Mouse (Mus musculus): ENCODE results near the gene Insm2. TPM values are rescaled to one million over a fixed set of nuclear protein-coding genes. Genes with fewer than 3 reads are reported as not detected.

Insm2 gene
- polyA plus RNA-seq, 1 experiment from 2014 or later: 0.10 TPM

DNA sequence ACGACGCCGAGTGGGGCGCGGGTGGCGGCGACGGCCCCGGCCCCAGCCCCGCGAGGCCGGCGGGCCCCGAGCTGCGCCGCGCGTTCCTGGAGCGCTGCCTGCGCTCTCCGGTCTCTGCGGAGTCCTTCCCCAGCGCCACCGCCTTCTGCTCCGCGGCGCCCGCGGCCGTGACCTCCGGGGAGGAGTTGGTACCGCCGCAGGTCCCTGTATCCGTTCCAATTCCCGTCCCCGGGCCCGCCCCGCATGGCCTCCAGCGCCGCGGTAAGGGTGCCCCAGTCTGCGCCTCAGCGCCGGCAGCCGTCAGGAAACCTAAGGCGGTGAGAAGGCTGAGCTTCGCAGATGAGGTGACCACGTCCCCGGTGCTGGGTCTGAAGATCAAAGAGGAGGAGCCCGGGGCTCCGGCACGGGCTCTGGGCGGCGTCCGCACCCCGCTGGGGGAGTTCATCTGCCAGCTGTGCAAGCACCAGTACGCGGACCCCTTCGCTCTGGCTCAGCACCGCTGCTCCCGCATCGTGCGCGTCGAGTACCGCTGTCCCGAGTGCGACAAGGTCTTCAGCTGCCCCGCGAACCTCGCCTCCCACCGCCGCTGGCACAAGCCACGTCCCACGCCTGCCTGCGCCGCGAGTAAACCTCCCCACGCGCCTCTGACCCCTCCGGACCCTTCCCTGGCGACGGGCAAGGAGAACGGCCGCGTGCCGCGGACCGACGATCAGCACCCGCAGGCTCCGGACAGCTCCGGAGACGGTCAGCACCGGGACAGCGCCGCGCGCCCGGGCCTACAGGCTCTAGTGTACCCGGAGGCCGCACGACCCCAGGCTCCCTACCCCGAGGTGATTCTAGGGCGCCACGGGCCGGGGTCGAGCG, 644 bp downstream of the Insm2 start:
- ATAC-seq: peak; percentile 90
- WGBS: 4% methylated on average over 84 of the region's 109 CpGs
- H3K27me3 ChIP-seq (replicated peaks; ENCODE audit: insufficient read depth, low read length): peaks cover 35% of the 10 kb centered on the region

GRCm38 (mm10) chr12:55600503-55600994, 1.3 kb downstream of the Insm2 start:
- H3K27ac ChIP-seq (ENCODE audit: low read length): no peak overlapping the region
- no peak overlapping the region; the same call in 1 of the 2 replicates for H3K4me3 ChIP-seq (ENCODE audit: low read depth, low read length)
- H3K4me2 ChIP-seq (replicated peaks; ENCODE audit: low read depth, low read length): peak overlapping the region; percentile 52
- TF ChIP-seq CTCF (IDR thresholded peaks at IDR 0.05) (no peak), EP300 (IDR thresholded peaks at IDR 0.05) (no peak)
- H3K4me1 ChIP-seq (ENCODE audit: insufficient read depth, low read depth, low read length): peaks cover 10% of the 10 kb centered on the region
- no peak overlapping the region for H3K9ac ChIP-seq (replicated peaks; ENCODE audit: low read depth)
- no peak for DNase-seq (ENCODE audit: low spot score)
- H3K36me3 ChIP-seq (ENCODE audit: insufficient read depth, low read length): 0 out of 2 replicates have a peak, but pooled peaks cover 5% of the 10 kb centered on the region
- 5% methylated on average over 31 of the region's 42 CpGs for whole genome bisulfite sequencing
- no peaks in the 10 kb centered on the region for H3K9me3 ChIP-seq (ENCODE audit: low read length)
- peaks cover 35% of the 10 kb centered on the region for H3K27me3 ChIP-seq (replicated peaks; ENCODE audit: insufficient read depth, low read length)
- peak; percentile 47; the same call in 1 of the 2 replicates for ATAC-seq

More for the DNA sequence above, 644 bp downstream of the Insm2 start:
- H3K4me2 ChIP-seq (replicated peaks; ENCODE audit: low read depth, low read length): peak overlapping the region; percentile 52
- no peak overlapping the region for H3K27ac ChIP-seq (ENCODE audit: low read length)
- peaks cover 10% of the 10 kb centered on the region for H3K4me1 ChIP-seq (ENCODE audit: insufficient read depth, low read depth, low read length)
- 0 out of 2 replicates have a peak, but pooled peaks cover 5% of the 10 kb centered on the region for H3K36me3 ChIP-seq (ENCODE audit: insufficient read depth, low read length)
- H3K9ac ChIP-seq (replicated peaks; ENCODE audit: low read depth): no peak overlapping the region
- TF ChIP-seq EP300 (IDR thresholded peaks at IDR 0.05): no peak
- TF ChIP-seq CTCF (IDR thresholded peaks at IDR 0.05): no peak
- DNase-seq (ENCODE audit: low spot score): peak; percentile 66
- peak overlapping the region; percentile 29 for H3K4me3 ChIP-seq (ENCODE audit: low read depth, low read length)
- H3K9me3 ChIP-seq (ENCODE audit: low read length): no peaks in the 10 kb centered on the region

GRCm38 (mm10) chr12:55604411-55604810, 5.2 kb downstream of the Insm2 start:
- H3K4me2 ChIP-seq (replicated peaks; ENCODE audit: low read depth, low read length): no peak overlapping the region
- 53% methylated on average over 3 of the region's 3 CpGs for WGBS
- H3K27ac ChIP-seq (ENCODE audit: low read length): no peak overlapping the region
- no peaks in the 10 kb centered on the region for H3K9me3 ChIP-seq (ENCODE audit: low read length)
- no peak overlapping the region for H3K9ac ChIP-seq (replicated peaks; ENCODE audit: low read depth)
- DNase-seq (ENCODE audit: low spot score) (no peak), ATAC-seq (no peak)
- H3K27me3 ChIP-seq (replicated peaks; ENCODE audit: insufficient read depth, low read length): peaks cover 14% of the 10 kb centered on the region
- 0 out of 2 replicates have a peak, but pooled peaks cover 5% of the 10 kb centered on the region for H3K36me3 ChIP-seq (ENCODE audit: insufficient read depth, low read length)
- no peak overlapping the region for H3K4me3 ChIP-seq (ENCODE audit: low read depth, low read length)
- no peak for TF ChIP-seq EP300 (IDR thresholded peaks at IDR 0.05)
- no peak for TF ChIP-seq CTCF (IDR thresholded peaks at IDR 0.05)
- peaks cover 4% of the 10 kb centered on the region for H3K4me1 ChIP-seq (ENCODE audit: insufficient read depth, low read depth, low read length)

GRCm38 (mm10) chr12:55607902-55608301, 8.7 kb downstream of the Insm2 start:
- H3K9ac ChIP-seq (replicated peaks; ENCODE audit: low read depth): no peak overlapping the region
- no peaks in the 10 kb centered on the region for H3K27me3 ChIP-seq (replicated peaks; ENCODE audit: insufficient read depth, low read length)
- DNase-seq (ENCODE audit: low spot score) (no peak), ATAC-seq (no peak)
- 0 out of 2 replicates have a peak, but pooled peaks cover 5% of the 10 kb centered on the region for H3K36me3 ChIP-seq (ENCODE audit: insufficient read depth, low read length)
- no peaks in the 10 kb centered on the region for H3K4me1 ChIP-seq (ENCODE audit: insufficient read depth, low read depth, low read length)
- H3K4me2 ChIP-seq (replicated peaks; ENCODE audit: low read depth, low read length): no peak overlapping the region
- H3K27ac ChIP-seq (ENCODE audit: low read length): no peak overlapping the region
- 37% methylated on average over 4 of the region's 4 CpGs for WGBS
- TF ChIP-seq EP300 (IDR thresholded peaks at IDR 0.05): no peak
- no peak for TF ChIP-seq CTCF (IDR thresholded peaks at IDR 0.05)
- H3K9me3 ChIP-seq (ENCODE audit: low read length): no peaks in the 10 kb centered on the region
- no peak overlapping the region for H3K4me3 ChIP-seq (ENCODE audit: low read depth, low read length)

GRCm38 (mm10) chr12:55610812-55611211, 11.6 kb downstream of the Insm2 start:
- H3K9ac ChIP-seq (replicated peaks; ENCODE audit: low read depth): no peak overlapping the region
- 54% methylated on average over 2 of the region's 2 CpGs for WGBS
- no peaks in the 10 kb centered on the region for H3K9me3 ChIP-seq (ENCODE audit: low read length)
- ATAC-seq (no peak), DNase-seq (ENCODE audit: low spot score) (no peak)
- no peaks in the 10 kb centered on the region for H3K4me1 ChIP-seq (ENCODE audit: insufficient read depth, low read depth, low read length)
- H3K4me3 ChIP-seq (ENCODE audit: low read depth, low read length): no peak overlapping the region
- TF ChIP-seq EP300 (IDR thresholded peaks at IDR 0.05): no peak
- H3K27me3 ChIP-seq (replicated peaks; ENCODE audit: insufficient read depth, low read length): no peaks in the 10 kb centered on the region
- no peak overlapping the region for H3K4me2 ChIP-seq (replicated peaks; ENCODE audit: low read depth, low read length)
- H3K27ac ChIP-seq (ENCODE audit: low read length): no peak overlapping the region
- no peaks in the 10 kb centered on the region for H3K36me3 ChIP-seq (ENCODE audit: insufficient read depth, low read length)

DNA sequence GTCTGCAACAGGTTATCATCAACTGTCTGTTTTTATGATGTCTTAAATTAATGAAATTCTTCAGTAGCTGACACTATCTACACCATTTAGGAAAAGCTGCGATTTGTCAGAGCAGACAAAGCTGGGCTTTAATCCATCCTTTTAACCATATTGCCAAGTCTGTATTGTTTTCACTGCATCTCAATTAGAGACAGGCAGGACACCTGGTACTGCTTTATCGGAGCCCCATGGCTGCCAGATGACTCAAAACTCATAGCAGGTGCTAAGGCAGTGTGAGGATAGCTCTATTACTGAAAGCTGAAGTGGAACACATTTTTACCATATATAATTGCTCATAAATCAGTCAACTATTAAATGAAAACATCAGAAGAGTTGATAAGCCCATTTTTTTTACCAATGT, 21.1 kb downstream of the Insm2 start:
- no peak overlapping the region for H3K4me3 ChIP-seq (ENCODE audit: low read depth, low read length)
- no peaks in the 10 kb centered on the region for H3K27me3 ChIP-seq (replicated peaks; ENCODE audit: insufficient read depth, low read length)
- no peaks in the 10 kb centered on the region for H3K9me3 ChIP-seq (ENCODE audit: low read length)
- no peak overlapping the region for H3K27ac ChIP-seq (ENCODE audit: low read length)
- no peak for ATAC-seq
- no peak overlapping the region for H3K9ac ChIP-seq (replicated peaks; ENCODE audit: low read depth)
- no peaks in the 10 kb centered on the region for H3K4me1 ChIP-seq (ENCODE audit: insufficient read depth, low read depth, low read length)
- H3K36me3 ChIP-seq (ENCODE audit: insufficient read depth, low read length): no peaks in the 10 kb centered on the region
- TF ChIP-seq EP300 (IDR thresholded peaks at IDR 0.05): no peak
- TF ChIP-seq CTCF (IDR thresholded peaks at IDR 0.05): no peak
- 82% methylated on average over 2 of the region's 2 CpGs for WGBS
- no peak for DNase-seq (ENCODE audit: low spot score)
- H3K4me2 ChIP-seq (replicated peaks; ENCODE audit: low read depth, low read length): no peak overlapping the region

All from lung, postnatal 0 days (tissue).